Mouse (Mus musculus) thymus, adult 2 months (tissue): ENCODE results near the gene D13Ertd608e.

Experiments used
- CTCF ChIP-seq: fragments of 200-500 bp; IDR thresholded peaks from 2 replicates; pipeline ENCODE4 v1.5.1; 2012; ENCODE audit warnings: mild to moderate bottlenecking, control low read depth, low read length, moderate library complexity, borderline replicate concordance; ENCODE audit not compliant: control insufficient read depth, poor library complexity, insufficient read depth; ENCODE audit errors: extremely low read depth
- POLR2A ChIP-seq: fragments of 200-500 bp; IDR thresholded peaks from 2 replicates; pipeline ENCODE4 v1.6.1; 2012; ENCODE audit warnings: mild to moderate bottlenecking, low read length, control low read depth, moderate library complexity; ENCODE audit not compliant: control insufficient read depth, poor library complexity, insufficient read depth; ENCODE audit errors: extremely low read depth

DNA sequence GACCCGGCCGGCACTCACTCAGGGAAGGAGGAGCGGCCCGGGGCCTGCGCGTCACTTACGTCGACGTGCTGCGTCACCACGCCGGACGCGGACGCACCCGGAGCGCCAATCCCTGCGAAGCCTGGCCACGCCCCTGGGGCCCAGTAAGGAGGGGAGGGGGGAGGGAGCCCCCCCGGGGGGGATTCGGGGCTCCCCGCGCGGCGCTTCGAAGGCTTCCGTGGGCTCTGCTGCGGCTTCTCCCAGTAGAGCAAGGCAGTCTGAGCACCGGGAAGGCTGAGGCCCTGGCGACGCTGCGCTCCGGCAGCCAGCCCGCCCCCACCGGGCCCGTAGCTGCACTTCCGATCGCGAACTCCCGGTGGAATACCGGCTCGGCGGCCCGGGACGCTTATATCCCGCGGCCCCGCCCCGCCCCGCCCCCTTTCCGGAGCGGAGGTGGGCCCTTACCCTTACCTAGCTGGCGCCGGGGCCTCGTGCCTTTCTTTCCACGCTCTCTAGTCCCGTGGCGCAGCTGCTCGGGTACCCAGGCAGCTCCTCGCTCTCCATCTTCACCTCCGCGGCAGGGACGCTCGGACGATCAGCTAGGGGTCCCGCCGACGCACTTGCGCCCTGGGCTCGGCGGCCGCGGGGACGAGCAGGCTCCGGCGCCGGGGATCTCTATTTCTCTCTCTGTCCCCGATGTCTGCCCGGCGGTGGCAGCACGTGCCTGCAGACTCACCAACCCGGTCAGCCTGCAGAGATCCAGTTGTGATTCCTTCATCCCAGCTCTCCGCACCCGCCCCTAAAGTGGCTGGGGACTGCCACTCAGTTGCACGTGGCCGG, 44.8 kb upstream of the D13Ertd608e start, which contains the start of gene Zfp131:
- TF ChIP-seq POLR2A, result no peak
- TF ChIP-seq CTCF, result peak; percentile 7; the same call in 1 of the 2 replicates
